Mouse (Mus musculus): ENCODE measurements at regions not wholly inside any gene's neighbourhood (a gene's known extent, or its start where the extent isn't known, plus 50 kb on each side); places are given as distances from the start of the nearest gene placed in this dataset.

DNA sequence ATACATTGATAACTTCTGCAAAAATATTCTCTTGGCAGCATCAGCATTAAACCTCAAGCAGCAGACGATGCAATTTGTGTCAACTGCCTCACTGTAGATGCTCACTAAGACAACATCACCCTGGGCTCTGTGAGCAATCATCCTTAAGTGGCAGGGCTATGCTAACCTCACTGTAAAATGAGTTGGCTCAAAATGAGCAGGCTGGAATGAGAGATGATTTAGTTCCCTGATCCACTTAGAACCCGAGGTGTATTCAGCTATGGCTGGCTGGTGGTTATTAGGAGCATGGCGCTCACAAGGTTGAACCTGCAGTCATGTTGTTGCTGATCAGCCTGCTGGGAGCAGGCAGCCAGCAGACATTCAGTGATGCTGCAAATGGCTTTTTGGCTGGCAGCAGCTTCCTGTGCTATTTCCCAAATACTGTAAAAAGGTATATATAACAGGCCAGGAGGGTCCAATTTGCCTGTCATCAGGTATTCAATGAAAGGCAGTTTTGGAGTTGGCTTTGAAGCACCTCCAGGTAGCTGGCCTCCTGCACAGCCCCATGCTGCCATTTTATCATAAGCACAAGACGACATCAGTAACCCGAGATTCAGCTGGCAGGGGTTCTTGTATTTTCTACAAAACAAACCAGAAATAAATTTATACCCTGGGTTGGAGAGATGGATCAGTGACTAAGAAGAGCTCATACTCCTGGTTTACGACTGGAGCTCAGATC, 159.6 kb upstream of the Nrsn1 start:
- ATAC-seq (ENCODE audit: low FRiP score, low TSS enrichment), result no peak
- 70% methylated on average over 6 of the region's 6 CpGs for WGBS

GRCm38 (mm10) chr13:25403182-25403795, 133.0 kb upstream of the Nrsn1 start:
- Histone ChIP-seq H3K4me3 (ENCODE audit: low read length) (no peak overlapping the region), H3K9ac (ENCODE audit: low read depth, low read length) (no peak overlapping the region), H3K4me2 (replicated peaks; ENCODE audit: low read depth, low read length) (no peak overlapping the region), H3K36me3 (ENCODE audit: control insufficient read depth, insufficient read depth, low read length) (no peaks in the 10 kb centered on the region), H3K9me3 (ENCODE audit: control insufficient read depth, low read length) (no peaks in the 10 kb centered on the region), H3K27me3 (ENCODE audit: control insufficient read depth, insufficient read depth, low read length) (no peaks in the 10 kb centered on the region), H3K27ac (ENCODE audit: low read depth, low read length) (no peak overlapping the region), H3K4me1 (ENCODE audit: control insufficient read depth, insufficient read depth, low read length) (no peaks in the 10 kb centered on the region)
- WGBS, result 58% methylated on average over 3 of the region's 3 CpGs
- no peak for ATAC-seq (ENCODE audit: low FRiP score, low TSS enrichment)

More for the DNA sequence above, 159.6 kb upstream of the Nrsn1 start:
- Histone ChIP-seq H3K27me3 (ENCODE audit: control insufficient read depth, insufficient read depth, low read length) (no peaks in the 10 kb centered on the region), H3K4me1 (ENCODE audit: control insufficient read depth, insufficient read depth, low read length) (no peaks in the 10 kb centered on the region), H3K9me3 (ENCODE audit: control insufficient read depth, low read length) (no peaks in the 10 kb centered on the region), H3K4me3 (ENCODE audit: low read length) (no peak overlapping the region), H3K4me2 (replicated peaks; ENCODE audit: low read depth, low read length) (no peak overlapping the region), H3K9ac (ENCODE audit: low read depth, low read length) (no peak overlapping the region), H3K36me3 (ENCODE audit: control insufficient read depth, insufficient read depth, low read length) (no peaks in the 10 kb centered on the region), H3K27ac (ENCODE audit: low read depth, low read length) (no peak overlapping the region)

DNA sequence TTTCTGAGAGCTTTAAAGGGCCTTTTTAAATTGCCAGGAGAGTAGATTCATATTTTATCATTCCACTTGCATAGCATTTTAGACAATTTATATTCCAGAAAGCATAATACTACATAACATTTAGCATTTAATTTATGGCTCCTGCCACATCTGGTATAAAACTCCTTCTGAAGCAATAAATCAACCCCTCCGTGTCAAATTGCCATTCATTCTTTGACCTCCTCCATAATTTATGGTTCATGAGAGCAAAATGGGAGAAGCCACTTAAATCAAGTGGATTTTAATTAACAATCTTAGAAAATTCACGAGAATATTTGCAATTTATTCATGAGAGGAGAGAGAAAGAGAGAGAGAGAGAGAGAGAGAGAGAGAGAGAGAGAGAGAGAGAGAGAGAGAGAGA, 132.4 kb upstream of the Nrsn1 start:
- H3K4me2 ChIP-seq (replicated peaks; ENCODE audit: low read depth, low read length), result no peak overlapping the region
- H3K27ac ChIP-seq (ENCODE audit: low read depth, low read length), result no peak overlapping the region
- H3K4me3 ChIP-seq (ENCODE audit: low read length), result no peak overlapping the region
- H3K4me1 ChIP-seq (ENCODE audit: control insufficient read depth, insufficient read depth, low read length), result no peaks in the 10 kb centered on the region
- H3K9ac ChIP-seq (ENCODE audit: low read depth, low read length), result no peak overlapping the region
- H3K36me3 ChIP-seq (ENCODE audit: control insufficient read depth, insufficient read depth, low read length), result no peaks in the 10 kb centered on the region
- no peaks in the 10 kb centered on the region for H3K9me3 ChIP-seq (ENCODE audit: control insufficient read depth, low read length)
- ATAC-seq (ENCODE audit: low FRiP score, low TSS enrichment), result no peak
- no peaks in the 10 kb centered on the region for H3K27me3 ChIP-seq (ENCODE audit: control insufficient read depth, insufficient read depth, low read length)
- 23% methylated on average over 2 of the region's 2 CpGs for WGBS

- Histone ChIP-seq H3K4me3 (ENCODE audit: low read length) (no peak overlapping the region), H3K9ac (ENCODE audit: low read depth, low read length) (no peak overlapping the region), H3K27ac (ENCODE audit: low read depth, low read length) (no peak overlapping the region), H3K4me2 (replicated peaks; ENCODE audit: low read depth, low read length) (no peak overlapping the region), H3K4me1 (ENCODE audit: control insufficient read depth, insufficient read depth, low read length) (no peaks in the 10 kb centered on the region), H3K36me3 (ENCODE audit: control insufficient read depth, insufficient read depth, low read length) (no peaks in the 10 kb centered on the region), H3K9me3 (ENCODE audit: control insufficient read depth, low read length) (no peaks in the 10 kb centered on the region), H3K27me3 (ENCODE audit: control insufficient read depth, insufficient read depth, low read length) (no peaks in the 10 kb centered on the region)
- WGBS, result 53% methylated on average over 9 of the region's 9 CpGs
- ATAC-seq (ENCODE audit: low FRiP score, low TSS enrichment), result no peak; the same call in 1 of the 2 replicates
Measured at GRCm38 (mm10) chr13:25401936-25402504, 131.7 kb upstream of the Nrsn1 start.

GRCm38 (mm10) chr13:25392770-25393290, 122.5 kb upstream of the Nrsn1 start:
- Histone ChIP-seq H3K4me1 (ENCODE audit: control insufficient read depth, insufficient read depth, low read length) (no peaks in the 10 kb centered on the region), H3K9ac (ENCODE audit: low read depth, low read length) (no peak overlapping the region), H3K9me3 (ENCODE audit: control insufficient read depth, low read length) (0 out of 2 replicates have a peak, but pooled peaks cover 5% of the 10 kb centered on the region), H3K27ac (ENCODE audit: low read depth, low read length) (no peak overlapping the region), H3K4me3 (ENCODE audit: low read length) (no peak overlapping the region), H3K4me2 (replicated peaks; ENCODE audit: low read depth, low read length) (no peak overlapping the region), H3K27me3 (ENCODE audit: control insufficient read depth, insufficient read depth, low read length) (no peaks in the 10 kb centered on the region), H3K36me3 (ENCODE audit: control insufficient read depth, insufficient read depth, low read length) (no peaks in the 10 kb centered on the region)
- no peak for ATAC-seq (ENCODE audit: low FRiP score, low TSS enrichment)
- 53% methylated on average over 5 of the region's 5 CpGs for WGBS

DNA sequence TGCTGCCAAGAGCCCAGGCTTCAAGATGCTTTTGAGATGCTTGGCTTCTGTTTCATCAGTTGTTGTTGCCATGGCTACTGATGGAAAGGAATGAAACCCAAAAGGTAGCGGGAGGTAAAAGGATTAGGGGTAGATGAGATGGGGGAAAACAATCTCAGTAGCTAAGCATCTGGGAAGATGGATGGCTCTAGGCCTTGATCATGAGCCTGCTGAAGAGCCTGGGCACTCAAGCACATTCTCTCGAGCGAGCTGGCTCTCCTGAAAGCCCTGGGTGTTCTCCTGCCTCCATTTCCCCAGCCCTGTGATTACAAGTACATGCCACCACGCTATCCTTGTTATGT, 92.3 kb upstream of the Nrsn1 start:
- Histone ChIP-seq H3K4me2 (replicated peaks; ENCODE audit: low read depth, low read length) (no peak overlapping the region), H3K4me3 (ENCODE audit: low read length) (no peak overlapping the region), H3K4me1 (ENCODE audit: control insufficient read depth, insufficient read depth, low read length) (no peaks in the 10 kb centered on the region), H3K9ac (ENCODE audit: low read depth, low read length) (no peak overlapping the region), H3K36me3 (ENCODE audit: control insufficient read depth, insufficient read depth, low read length) (no peaks in the 10 kb centered on the region), H3K27me3 (ENCODE audit: control insufficient read depth, insufficient read depth, low read length) (no peaks in the 10 kb centered on the region), H3K27ac (ENCODE audit: low read depth, low read length) (no peak overlapping the region), H3K9me3 (ENCODE audit: control insufficient read depth, low read length) (no peaks in the 10 kb centered on the region)
- ATAC-seq (ENCODE audit: low FRiP score, low TSS enrichment), result no peak
- WGBS, result 68% methylated on average over 4 of the region's 4 CpGs

DNA sequence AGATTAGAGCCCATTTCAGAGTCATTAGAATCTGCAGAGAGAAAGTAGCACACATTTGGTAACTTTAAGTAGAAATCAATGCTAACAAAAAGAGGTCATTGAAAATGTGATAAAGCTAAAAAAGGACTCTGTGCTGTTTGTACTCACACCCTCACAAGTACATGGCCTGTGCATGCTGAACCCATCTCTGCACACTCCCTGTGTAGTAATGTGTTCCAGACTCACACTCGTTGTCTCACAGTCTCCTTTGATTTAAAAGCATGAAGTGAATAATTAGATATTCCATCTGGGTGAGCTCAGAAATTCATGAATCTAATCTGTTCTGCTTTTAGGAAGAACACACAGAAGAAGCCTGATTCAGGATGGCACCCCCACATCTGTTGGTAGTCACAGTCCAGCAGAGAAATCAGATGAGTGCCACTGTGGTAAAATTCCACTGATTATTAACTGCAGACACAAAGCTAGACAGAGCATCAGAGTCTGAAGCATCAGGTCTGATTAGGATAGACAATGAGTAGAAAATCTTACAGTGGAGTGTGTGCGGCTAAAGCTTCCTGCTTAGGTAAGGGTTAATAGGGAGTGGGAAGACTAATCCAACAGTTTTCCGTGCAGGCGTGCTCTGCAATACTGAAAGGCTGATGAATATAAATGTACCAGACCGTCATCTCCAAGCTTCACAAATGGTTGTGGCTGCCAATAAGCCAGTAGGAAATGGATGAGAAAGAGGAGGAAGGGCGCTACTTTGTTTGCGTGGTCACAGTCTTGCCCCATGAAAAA, 91.7 kb upstream of the Nrsn1 start:
- Histone ChIP-seq H3K27ac (ENCODE audit: low read depth, low read length) (no peak overlapping the region), H3K9ac (ENCODE audit: low read depth, low read length) (no peak overlapping the region), H3K4me3 (ENCODE audit: low read length) (no peak overlapping the region), H3K4me1 (ENCODE audit: control insufficient read depth, insufficient read depth, low read length) (no peaks in the 10 kb centered on the region), H3K36me3 (ENCODE audit: control insufficient read depth, insufficient read depth, low read length) (no peaks in the 10 kb centered on the region), H3K27me3 (ENCODE audit: control insufficient read depth, insufficient read depth, low read length) (no peaks in the 10 kb centered on the region), H3K4me2 (replicated peaks; ENCODE audit: low read depth, low read length) (no peak overlapping the region), H3K9me3 (ENCODE audit: control insufficient read depth, low read length) (no peaks in the 10 kb centered on the region)
- no peak for ATAC-seq (ENCODE audit: low FRiP score, low TSS enrichment)
- 71% methylated on average over 7 of the region's 7 CpGs for WGBS

GRCm38 (mm10) chr13:25347558-25347957, 77.3 kb upstream of the Nrsn1 start:
- Histone ChIP-seq H3K9ac (ENCODE audit: low read depth, low read length) (no peak overlapping the region), H3K27ac (ENCODE audit: low read depth, low read length) (no peak overlapping the region), H3K27me3 (ENCODE audit: control insufficient read depth, insufficient read depth, low read length) (no peaks in the 10 kb centered on the region), H3K4me3 (ENCODE audit: low read length) (no peak overlapping the region), H3K4me2 (replicated peaks; ENCODE audit: low read depth, low read length) (no peak overlapping the region), H3K9me3 (ENCODE audit: control insufficient read depth, low read length) (no peaks in the 10 kb centered on the region), H3K4me1 (ENCODE audit: control insufficient read depth, insufficient read depth, low read length) (no peaks in the 10 kb centered on the region), H3K36me3 (ENCODE audit: control insufficient read depth, insufficient read depth, low read length) (no peaks in the 10 kb centered on the region)
- 44% methylated on average over 5 of the region's 5 CpGs for WGBS
- no peak for ATAC-seq (ENCODE audit: low FRiP score, low TSS enrichment)

All from kidney, embryonic 14.5 days (tissue).